Mouse (Mus musculus) neural tube, embryonic 11.5 days (tissue): ENCODE results near the gene Olfr718-ps1. TPM values are rescaled to one million over a fixed set of nuclear protein-coding genes. Genes with fewer than 3 reads are reported as not detected.
A peak's percentile ranks its signal among the peaks of the same experiment; 100 is the strongest.

Source experiments
- ATAC-seq: fragments of 200-750 bp; cut with Nextera tagmentation; 2 replicates; pipeline ENCODE4 v1.8.0; 2017; ENCODE audit warnings: moderate number of reproducible peaks, mild to moderate bottlenecking, moderate TSS enrichment, moderate library complexity; ENCODE audit not compliant: insufficient read depth, low FRiP score, low TSS enrichment
- DNase-seq: peaks from one replicate; pipeline ENCODE4 v3.0.0-alpha.2; 2015; ENCODE audit warnings: low spot score
- H3K27ac ChIP-seq: fragments of 300-500 bp; sonication (generic); 2 replicates; pipeline ENCODE4 v1.5.1; 2014; ENCODE audit warnings: low read depth, mild to moderate bottlenecking, low read length
- H3K27me3 ChIP-seq: fragments of 300-500 bp; sonication (generic); 2 replicates; pipeline ENCODE4 v1.6.1; 2014; ENCODE audit warnings: mild to moderate bottlenecking, low read length, mixed read lengths; ENCODE audit not compliant: control insufficient read depth, insufficient read depth
- H3K36me3 ChIP-seq: fragments of 300-500 bp; sonication (generic); 2 replicates; pipeline ENCODE4 v1.6.1; 2014; ENCODE audit warnings: mild to moderate bottlenecking, low read length, moderate library complexity, mixed read lengths; ENCODE audit not compliant: control insufficient read depth, insufficient read depth
- H3K4me1 ChIP-seq: fragments of 300-500 bp; sonication (generic); 2 replicates; pipeline ENCODE4 v1.6.1; 2014; ENCODE audit warnings: low read length, mixed read lengths; ENCODE audit not compliant: control insufficient read depth, insufficient read depth
- H3K4me2 ChIP-seq: fragments of 300-500 bp; sonication (generic); 2 replicates; pipeline ENCODE4 v1.6.1; 2014; ENCODE audit warnings: low read depth, mild to moderate bottlenecking, moderate library complexity
- H3K4me3 ChIP-seq: fragments of 300-500 bp; sonication (generic); 2 replicates; pipeline ENCODE4 v1.5.1; 2014; ENCODE audit warnings: low read depth, low read length
- H3K9ac ChIP-seq: fragments of 300-500 bp; sonication (generic); 2 replicates; pipeline ENCODE4 v1.6.1; 2014; ENCODE audit warnings: mild to moderate bottlenecking, low read length
- H3K9me3 ChIP-seq: fragments of 300-500 bp; sonication (generic); 2 replicates; pipeline ENCODE4 v1.6.1; 2016; ENCODE audit warnings: low read length; ENCODE audit not compliant: control insufficient read depth
- WGBS: fragments of 180-500 bp; shearing (Covaris S2); extraction: QIAGEN DNeasy Blood & Tissue Kit; methylation state at CpG from one replicate; pipeline ENCODE4 v1.1.7; 2014; 5-methylcytosine and 5-hydroxymethylcytosine counted together
- microRNA-seq: library from miRNA; unstranded; fragments of <30 nt; microRNA quantifications from one replicate; pipeline ENCODE4, GENCODE M21; 2016
- polyA plus RNA-seq: library from polyadenylated mRNA; unstranded; fragments of >200 nt; fragmentation: Nextera tagmentation; extraction: Ambion mirVana; gene quantifications from 2 replicates; pipeline ENCODE4 v1.2.1, GENCODE M21; 2014

The Olfr718-ps1 gene
- polyA plus RNA-seq, 1 experiment from 2014 or later = not detected

GRCm38 (mm10) chr5:143084898-143085297 is 62.5 kb downstream of the Olfr718-ps1 start:
- Histone ChIP-seq H3K36me3 (peaks cover 6% of the 10 kb centered on the region), H3K9me3 (no peaks in the 10 kb centered on the region), H3K27me3 (no peaks in the 10 kb centered on the region), H3K4me3 (no peak overlapping the region), H3K27ac (no peak overlapping the region), H3K4me2 (no peak overlapping the region), H3K4me1 (no peaks in the 10 kb centered on the region), H3K9ac (no peak overlapping the region)
- DNase-seq (peak; percentile 54), ATAC-seq (no peak)
- WGBS = 71% methylated on average over 4 of the region's 4 CpGs

Small RNAs within 50 kb of the gene (microRNA-seq; reads per million reads assigned to microRNA genes)
- gene Gm44405 = not detected

Other genes starting within 250 kb of the Olfr718-ps1 start
- gene Actb, start 240.8 kb downstream of the Olfr718-ps1 start, polyA plus RNA-seq = 15,839 and 16,684 TPM in 2 replicates
- gene Fscn1, start 187.2 kb downstream of the Olfr718-ps1 start, polyA plus RNA-seq = 664 and 698 TPM in 2 replicates
- 30.6 and 31.5 TPM in 2 replicates for gene Rnf216, start 34.6 kb downstream of the Olfr718-ps1 start, polyA plus RNA-seq
- 11.6 and 12.2 TPM in 2 replicates for gene Rbak, start 33.2 kb upstream of the Olfr718-ps1 start, polyA plus RNA-seq
- not detected in 2 replicates for gene Spdye4b, start 33.4 kb upstream of the Olfr718-ps1 start, polyA plus RNA-seq
- not detected in 2 replicates for gene Spdye4a, start 79.3 kb upstream of the Olfr718-ps1 start, polyA plus RNA-seq
- gene Zfp12, start 87.6 kb upstream of the Olfr718-ps1 start, polyA plus RNA-seq = 25.5 and 27.6 TPM in 2 replicates
- 4.1 and 4.8 TPM in 2 replicates for gene Zfp316, start 122.4 kb upstream of the Olfr718-ps1 start, polyA plus RNA-seq
- not detected in 2 replicates for gene Zfp853, start 146.0 kb upstream of the Olfr718-ps1 start, polyA plus RNA-seq
- 56.5 and 57.3 TPM in 2 replicates for gene E130309D02Rik, start 167.8 kb upstream of the Olfr718-ps1 start, polyA plus RNA-seq
- 69.3 and 73.3 TPM in 2 replicates for gene Zdhhc4, start 181.7 kb upstream of the Olfr718-ps1 start, polyA plus RNA-seq
- 0.14 TPM in 1 of 2 replicates, not detected in the other for gene Grid2ip, start 209.8 kb upstream of the Olfr718-ps1 start, polyA plus RNA-seq